Mouse (Mus musculus) heart, postnatal 14 days (tissue): ENCODE results near the gene Cenpp. TPM values are rescaled to one million over a fixed set of nuclear protein-coding genes. Genes with fewer than 3 reads are reported as not detected.

Source experiments
- DNase-seq, 2 experiments: peaks; one replicate each; pipeline ENCODE4 v3.0.0; 2021 to 2022
- intact Hi-C: fragments of 180-260 bp; cut with DNase I; formaldehyde crosslinking; loops from one replicate; pipeline ENCODE4 v1.15.1; 2025
- total RNA-seq, 2 experiments: library from RNA; stranded (reverse); gene quantifications; 2 replicates each; pipeline ENCODE4 v1.2.3; 2021

The Cenpp gene
- total RNA-seq, 2 experiments from 2014 or later, result 2.5 to 3.2 TPM

DNA sequence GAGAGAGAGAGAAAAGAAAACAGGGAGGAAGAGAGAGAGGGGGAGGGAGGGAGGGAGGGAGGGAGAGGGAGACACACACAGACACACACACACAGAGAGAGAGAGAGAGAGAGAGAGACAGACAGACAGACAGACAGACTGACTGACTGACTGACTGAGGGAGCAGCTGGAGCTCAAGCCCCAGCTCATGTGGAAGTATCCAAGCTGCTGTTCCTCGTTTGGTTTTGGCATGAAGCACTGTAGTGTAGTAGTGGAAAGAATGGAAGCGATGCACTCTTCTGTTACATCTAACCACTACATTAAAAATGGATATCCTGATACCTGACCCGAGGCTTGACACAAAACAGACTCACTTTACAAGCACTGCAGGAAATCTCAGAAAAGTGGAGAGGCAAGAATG lies 106.9 kb downstream of the Cenpp start:
- intact Hi-C loops, result loop anchor here (5.0 kb wide), 2 partner anchors 37 to 88 kb away; partner anchors contain the start of gene Omd
- DNase-seq, result peak; percentile 21 to 26

DNA sequence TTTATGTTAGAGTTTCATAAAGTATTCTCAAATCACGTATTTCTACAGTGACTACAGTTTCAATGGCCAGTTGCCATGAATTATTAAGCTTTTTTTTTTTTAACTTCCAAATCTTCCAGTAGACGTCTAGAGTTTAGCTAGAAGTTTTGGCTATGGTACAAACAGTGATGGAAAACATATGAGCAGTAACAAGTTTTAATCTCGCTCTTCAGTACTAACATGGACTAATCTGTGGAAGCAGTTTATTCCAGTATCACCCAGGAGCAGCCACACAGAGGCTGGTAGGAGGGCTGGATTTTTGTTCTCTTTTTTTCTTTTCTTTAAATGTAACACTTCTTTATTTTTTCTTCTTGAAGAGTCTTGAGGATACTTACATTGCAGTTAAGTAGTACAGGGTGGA lies 108.3 kb downstream of the Cenpp start, which contains the start of gene Aspn:
Gene Aspn (plus strand): TSS at position 165 of the 400 bp plus-strand sequence.
- no peak for DNase-seq
- intact Hi-C loops, result loop anchor here (5.0 kb wide), 1 partner anchor 37 kb away; no protein-coding TSS in a partner anchor

DNA sequence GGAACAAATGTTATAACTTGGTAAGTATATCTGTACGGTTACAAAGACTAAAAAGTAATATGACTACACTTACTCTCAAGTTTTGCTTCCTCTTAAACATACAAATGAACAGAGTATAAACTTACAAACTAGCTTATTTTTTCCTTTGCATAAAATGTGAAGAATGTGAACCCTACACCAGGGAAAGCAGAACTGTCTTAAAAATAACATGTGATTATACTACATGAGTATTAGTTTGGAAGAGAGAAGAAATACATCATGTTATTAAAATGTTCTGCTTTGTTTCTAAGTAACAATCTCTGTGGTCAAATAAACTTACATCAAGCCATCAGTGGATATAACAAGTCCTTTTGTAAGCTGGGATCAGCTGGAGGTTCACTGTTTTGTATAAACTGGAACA lies 113.9 kb downstream of the Cenpp start:
- DNase-seq, result no peak
- intact Hi-C loops, result no loop called here

DNA sequence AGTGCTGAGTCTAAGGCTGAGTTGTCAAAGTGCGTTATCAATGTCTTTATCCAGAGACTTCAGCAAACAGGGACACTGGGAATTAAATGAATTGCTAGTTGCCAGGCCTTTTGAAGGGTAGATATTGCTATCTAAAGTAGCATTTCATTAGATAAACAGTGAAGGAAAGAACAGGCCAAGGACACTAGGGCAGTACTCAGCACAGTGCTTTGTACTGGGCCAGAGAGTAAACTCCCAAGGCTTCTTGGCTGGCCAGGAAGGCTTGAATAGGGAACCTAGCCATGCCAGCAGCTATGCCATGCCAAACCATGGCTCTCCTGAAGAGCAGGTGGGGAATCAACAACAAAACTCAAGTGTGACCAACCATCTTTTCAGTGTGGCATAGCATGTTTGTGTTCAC lies 115.6 kb downstream of the Cenpp start:
- DNase-seq, result no peak
- intact Hi-C loops, result no loop called here

DNA sequence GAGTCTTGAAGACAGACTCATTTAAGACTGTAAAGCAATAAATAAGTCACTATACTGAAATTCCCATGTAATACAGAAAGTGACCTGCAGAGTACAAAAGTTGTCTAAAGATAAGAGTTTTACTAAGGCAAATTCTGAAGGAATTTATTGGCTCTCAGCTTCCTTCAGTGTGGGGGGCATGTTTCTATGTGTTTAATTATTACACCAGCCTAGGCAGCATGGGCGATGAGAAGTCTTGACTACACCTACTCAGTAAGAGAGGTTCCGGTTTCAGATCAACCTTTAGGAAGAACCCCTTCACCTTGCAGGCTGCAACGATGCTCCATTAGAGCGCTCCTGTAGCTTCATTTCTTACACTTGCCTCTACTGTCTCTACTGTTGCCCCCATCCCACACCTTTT lies 121.9 kb downstream of the Cenpp start:
- intact Hi-C loops, result no loop called here
- no peak for DNase-seq

DNA sequence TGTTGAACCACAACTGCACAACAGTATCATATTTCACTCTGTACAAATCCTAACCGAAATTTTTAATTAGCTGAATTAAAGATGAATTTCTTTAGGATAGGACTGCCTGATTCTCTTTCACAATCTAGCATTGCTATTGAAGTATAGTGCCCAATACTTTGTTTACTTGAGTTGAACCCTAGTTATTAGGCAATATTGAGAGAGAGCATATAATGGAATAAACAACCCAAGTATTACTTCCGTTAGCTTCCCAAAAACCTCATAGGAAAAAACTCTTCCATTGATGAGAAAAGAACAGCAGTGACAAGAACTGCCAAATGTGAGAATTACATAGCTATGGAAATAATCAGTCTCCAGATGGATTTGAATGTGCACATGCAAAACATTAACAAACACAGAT lies 126.3 kb downstream of the Cenpp start:
- no peak for DNase-seq
- intact Hi-C loops, result no loop called here

DNA sequence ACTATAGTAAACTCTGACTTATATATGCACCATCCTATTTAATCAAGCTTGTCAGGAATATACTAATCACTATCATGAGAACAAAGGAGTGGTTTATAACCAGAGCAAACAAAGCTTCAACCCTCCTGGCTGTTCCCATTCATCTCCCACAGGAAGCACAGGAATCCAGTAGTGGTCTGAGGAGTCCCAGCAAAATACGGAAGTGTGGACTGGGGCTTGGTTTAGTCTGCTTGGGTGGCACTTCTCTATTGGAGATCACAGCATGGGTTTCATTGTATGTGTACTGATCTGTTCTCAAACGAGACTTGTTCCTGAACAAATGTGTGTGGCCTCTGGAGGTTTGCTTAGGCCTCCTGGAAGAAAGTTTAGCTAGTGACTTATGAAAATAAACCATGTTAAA lies 133.8 kb downstream of the Cenpp start:
- no peak for DNase-seq
- intact Hi-C loops, result no loop called here

DNA sequence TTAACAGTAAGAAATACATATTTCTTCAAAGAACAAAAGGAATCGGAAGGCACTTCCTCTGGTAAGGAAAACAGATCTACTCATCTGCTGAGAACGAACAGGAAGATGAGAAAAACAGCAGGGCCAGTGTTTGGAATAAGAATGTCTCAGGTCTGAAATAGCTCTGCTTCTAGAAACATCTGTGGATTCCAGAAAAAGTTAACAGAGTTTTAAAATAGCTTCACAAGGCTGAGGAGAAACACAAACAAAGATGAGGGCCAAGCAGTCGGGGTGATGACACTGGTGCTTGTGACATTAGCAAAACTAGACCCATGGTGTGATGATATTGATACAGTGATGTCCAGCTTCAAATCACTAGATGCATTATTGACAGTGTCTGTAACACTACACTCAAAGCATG lies 145.4 kb downstream of the Cenpp start:
- intact Hi-C loops, result loop anchor here (5.0 kb wide), 1 partner anchor 35 kb away; the partner anchor contains the start of gene Aspn

DNA sequence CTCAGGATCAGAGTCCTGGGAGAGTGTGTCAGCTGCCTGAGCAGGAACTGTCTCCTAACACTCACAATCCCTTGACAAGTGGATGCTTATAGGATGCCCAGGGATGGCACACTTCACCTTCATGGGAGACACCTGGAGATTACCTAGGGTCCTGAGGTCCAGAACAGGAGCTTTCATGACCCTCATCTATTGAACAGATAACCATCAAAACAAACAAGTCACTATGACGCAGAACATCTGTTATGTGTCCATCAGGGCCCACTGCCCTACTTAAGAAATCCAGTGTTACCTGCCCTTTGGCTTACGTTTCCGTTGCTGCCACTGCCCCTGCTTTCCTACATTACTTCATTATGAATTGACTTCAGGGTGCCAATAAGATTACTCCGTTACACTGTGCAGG lies 146.8 kb downstream of the Cenpp start:
- DNase-seq, result peak in 1 of 2 experiments; percentile 10
- intact Hi-C loops, result loop anchor here (5.0 kb wide), 1 partner anchor 37 kb away; the partner anchor contains the start of gene Aspn

More for the DNA sequence above, 145.4 kb downstream of the Cenpp start:
- no peak for DNase-seq

DNA sequence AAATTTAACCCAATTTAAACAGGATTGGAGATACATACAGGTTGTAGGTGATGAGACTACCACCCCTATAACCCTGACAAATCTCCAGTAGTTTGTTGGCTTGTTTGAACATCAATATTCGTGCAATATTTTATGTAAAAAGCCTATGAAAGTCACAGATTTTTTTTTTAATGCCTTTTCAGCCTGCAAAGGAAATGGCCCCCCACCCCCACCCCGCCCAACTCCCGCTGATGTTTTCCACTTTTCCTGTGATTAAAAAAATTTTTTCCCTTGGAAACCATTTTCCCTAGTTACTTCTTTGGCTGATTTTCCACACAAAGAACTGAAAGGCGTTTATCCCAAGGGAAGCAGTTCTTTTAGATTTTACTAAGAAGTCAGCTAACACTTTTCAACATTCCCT lies 148.1 kb downstream of the Cenpp start, which contains the start of gene Ecm2:
Gene Ecm2 (plus strand): TSS at position 301 of the 400 bp plus-strand sequence.
- intact Hi-C loops, result no loop called here
- no peak for DNase-seq

DNA sequence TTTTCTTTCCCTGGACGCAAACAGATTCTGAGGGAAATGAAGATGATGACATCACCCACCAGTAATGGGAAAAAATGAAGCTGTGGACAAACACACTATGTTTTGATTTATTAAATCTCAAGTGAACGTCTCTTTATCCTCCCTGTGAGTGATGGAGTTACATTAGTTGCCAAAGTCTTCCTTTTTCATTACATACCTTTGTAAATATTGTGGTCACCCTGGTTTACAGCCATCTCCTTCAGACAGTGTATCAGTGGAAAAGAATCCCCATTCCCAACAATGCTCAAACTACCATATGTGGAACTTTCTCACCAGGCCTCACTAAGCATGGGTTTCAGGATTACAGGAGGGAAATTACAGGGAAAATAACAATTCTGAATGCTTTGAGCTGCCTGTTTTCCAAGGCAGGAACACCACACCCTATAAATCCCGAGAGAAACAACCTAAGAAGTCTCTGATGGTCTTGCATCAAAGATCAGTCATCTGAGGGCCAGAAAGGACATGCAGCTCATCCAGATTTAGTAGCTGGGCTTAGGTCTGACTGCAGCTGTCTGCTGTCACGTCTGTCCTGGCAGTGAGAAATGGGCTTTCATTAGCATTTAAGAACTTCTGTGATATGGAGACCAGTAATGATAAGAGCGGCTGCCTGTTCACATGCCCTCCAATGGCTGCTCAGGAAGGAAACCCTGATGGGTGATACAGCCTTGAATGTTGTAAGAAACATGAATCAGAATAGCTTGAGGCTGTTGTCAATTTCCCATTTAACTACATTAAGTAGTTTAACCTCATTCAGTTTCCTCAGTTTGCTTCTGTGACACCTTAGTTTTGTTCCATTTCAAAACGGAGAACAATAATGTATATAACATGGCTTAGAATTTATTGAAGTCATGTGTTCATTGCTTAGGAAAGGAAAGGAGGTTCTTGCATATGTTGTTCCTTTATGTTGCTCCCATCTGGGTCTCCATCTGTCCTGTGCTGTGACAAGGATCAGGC lies 159.9 kb downstream of the Cenpp start, which contains the start of gene Tes3-ps:
Gene Tes3-ps (plus strand): TSS at position 943 of the 993 bp plus-strand sequence.
- intact Hi-C loops, result no loop called here
- DNase-seq, result peak in 1 of 2 experiments; percentile 25

DNA sequence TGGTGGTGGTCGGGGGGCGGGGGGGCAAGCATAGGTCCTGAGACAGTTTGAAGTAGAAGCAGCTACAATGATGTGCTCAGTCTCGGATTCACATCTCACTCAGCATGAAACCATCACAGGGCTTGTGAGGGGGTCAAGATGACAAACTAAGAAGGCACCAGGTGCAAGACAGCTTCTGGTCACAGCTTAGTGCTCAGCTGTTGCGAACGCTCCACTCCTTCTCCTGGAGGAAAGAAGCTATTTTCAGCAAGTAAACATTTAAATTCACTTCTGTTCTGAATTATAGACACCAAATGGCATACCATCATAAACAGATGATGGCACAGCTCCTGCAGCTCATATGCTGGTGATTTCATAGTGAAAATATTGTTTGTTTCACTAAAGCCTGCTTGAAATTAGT lies 167.2 kb downstream of the Cenpp start:
- no peak for DNase-seq
- intact Hi-C loops, result no loop called here

DNA sequence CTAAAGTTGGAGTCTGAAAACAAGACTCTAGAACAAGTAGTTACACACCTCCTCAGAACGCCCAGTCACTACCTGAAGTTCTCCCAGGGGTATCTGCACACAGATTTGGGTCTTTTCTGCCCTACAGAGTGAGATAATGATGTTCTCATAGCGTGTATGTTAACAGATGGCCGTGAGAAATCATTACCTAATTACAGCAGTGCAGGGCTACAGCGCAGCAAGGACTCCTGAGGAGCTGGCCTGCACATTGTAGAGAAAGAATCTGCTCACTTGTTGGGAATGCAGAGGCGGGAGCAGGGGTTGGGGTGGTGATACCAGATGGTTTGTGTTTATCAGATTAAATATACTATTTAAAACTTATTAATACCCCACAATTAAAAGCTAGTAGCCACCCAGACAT lies 172.0 kb downstream of the Cenpp start:
- peak in 1 of 2 experiments; percentile 36 for DNase-seq
- intact Hi-C loops, result no loop called here

DNA sequence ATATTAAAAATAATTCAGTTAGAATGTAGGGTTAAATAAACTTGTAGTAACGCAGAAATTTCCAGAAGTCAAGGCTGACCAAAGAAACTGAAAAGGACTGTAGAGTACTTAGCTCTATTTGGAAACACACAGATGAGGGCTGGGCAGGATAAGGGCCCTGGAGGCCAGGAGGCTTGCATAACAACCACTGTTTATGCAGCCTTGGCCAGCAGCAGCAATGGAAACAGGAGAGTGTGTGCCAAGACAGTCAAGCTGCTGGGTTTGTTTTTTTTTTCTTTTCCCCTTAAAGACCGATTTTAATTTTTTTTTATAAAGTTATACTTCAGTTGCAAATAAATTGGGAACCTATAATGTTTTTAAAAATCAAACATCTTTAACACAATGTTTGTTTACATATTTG lies 172.5 kb downstream of the Cenpp start:
- intact Hi-C loops, result no loop called here
- peak; percentile 81 to 85 for DNase-seq

DNA sequence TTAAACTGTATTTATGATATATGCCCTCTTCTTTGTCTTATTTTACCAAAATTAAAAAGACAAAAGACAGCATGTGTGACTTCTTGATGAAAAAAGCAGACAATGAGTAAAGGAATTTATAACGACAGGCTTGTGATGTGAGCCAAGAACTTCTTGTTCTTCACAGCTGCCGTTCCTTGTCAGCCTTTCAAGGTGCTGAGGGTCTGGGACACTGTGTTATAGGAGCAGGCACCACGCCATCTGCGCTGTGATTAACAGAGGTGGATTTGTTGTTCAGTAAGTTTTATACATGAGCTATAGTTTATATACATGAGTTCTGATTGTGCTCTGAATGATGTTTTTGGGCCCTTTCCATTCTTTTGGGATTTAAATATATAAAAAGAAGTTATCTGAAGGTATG lies 173.2 kb downstream of the Cenpp start:
- peak; percentile 55 to 67 for DNase-seq

DNA sequence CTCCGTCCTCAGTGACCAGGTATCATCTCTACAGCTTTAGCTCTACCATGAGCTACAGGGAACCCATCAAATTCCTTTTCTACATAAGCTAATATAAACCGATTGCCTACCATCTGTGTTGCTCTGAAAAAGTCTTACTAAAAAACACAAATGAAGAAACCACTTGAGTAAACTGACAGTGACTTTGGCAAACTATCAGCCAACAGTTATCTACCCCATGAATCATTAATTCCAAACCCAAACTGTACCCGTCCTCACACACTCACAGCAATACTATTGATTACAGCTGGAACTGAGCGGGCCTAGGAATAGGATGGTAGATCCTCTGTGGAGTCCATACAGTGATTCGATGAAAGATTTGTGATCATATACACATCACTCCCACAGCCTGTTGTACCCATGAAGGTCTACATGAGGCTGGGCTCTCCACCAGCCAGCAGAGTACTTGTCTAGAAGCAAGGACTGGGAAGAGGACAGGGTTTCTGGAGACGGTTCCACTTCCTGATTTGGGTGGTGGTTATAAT lies 173.7 kb downstream of the Cenpp start:
- DNase-seq, result no peak
- intact Hi-C loops, result no loop called here

More for the DNA sequence above, 173.2 kb downstream of the Cenpp start:
- intact Hi-C loops, result no loop called here

DNA sequence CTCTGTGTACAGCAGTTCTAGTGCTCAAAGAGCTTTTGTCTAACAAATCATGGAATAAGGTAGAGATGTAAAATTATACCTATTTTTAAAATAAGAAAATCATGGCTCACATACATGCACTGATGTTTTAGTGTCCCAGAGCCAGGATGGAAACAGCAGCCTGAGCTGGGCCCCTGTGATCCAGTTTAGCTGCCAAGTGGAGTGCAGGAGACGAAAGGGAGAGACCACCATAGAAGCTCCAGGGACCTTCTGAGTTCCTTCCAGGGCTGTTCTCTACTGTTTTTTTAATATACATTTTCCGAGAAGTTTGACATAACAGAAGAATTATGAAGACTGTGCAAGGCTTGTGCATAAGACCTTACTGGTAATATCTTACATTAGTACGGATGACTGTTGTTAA lies 174.7 kb downstream of the Cenpp start:
- DNase-seq, result no peak
- intact Hi-C loops, result no loop called here

DNA sequence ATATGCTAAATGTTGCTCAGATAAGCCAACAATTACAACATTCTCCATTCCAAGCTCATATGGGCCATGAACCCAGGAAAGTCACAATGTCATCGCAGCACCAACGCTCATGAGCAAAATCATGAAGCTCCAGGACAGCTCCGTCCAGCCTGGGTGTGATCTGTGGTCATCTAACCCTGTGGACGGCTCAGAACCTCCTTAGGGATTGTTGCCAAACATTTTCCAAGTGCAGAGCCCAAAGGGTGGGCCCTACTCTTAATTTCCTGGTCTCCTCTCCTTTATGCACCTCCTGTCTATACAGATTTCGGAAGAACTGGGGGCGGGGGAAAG lies 179.9 kb downstream of the Cenpp start:
- DNase-seq, result no peak
- intact Hi-C loops, result no loop called here

DNA sequence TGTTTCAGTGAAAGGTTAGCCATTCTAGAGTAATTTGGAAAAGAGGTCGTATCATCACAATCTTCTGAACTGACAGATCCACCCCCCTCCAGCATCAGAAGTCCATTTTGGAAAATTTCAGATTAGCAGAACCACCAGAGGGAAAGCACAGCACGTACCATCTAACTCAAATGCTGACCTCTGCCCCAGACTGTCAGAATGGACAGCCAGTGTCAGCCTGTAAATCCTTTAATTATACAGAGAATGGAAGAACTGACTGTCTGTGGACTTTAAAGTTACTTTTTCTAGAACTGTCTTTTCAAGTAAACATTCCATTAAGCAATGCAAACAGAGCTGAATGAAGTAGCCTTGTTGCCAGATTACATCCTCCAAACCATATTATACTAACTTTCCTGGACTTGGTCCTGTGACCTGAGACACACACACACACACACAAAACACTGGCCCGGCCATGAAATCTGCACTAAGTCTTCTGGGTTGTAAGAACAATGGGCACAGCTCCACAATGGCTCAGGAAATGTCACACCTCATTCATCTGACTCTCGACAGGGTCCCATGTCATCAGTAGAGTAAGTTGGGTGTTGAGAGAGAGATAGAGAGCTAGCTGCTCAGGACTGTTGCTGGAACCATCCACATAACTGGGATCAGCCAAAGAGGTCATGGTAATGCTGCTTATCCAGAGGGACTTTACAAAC lies 180.5 kb downstream of the Cenpp start:
- DNase-seq, result no peak
- intact Hi-C loops, result no loop called here

DNA sequence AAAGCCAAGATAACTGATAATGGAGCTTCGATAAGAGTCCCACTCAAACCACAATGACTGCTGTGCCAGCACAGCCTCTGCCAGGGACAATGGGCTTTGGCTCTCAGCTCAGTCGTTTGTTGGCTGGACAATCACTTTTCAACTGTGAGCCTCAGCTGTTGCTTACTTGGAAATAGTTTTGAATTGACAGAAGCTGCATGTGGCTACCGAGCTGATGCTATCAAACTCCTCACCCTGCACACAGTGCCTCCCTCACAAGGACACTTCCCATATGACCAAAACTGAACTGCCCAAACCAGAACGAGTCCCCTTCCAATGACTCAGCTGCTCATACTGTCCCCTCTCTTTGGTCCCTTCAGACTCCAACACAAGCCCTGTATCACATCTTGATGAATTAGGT lies 181.8 kb downstream of the Cenpp start:
- peak; percentile 55 to 66 for DNase-seq
- intact Hi-C loops, result no loop called here

DNA sequence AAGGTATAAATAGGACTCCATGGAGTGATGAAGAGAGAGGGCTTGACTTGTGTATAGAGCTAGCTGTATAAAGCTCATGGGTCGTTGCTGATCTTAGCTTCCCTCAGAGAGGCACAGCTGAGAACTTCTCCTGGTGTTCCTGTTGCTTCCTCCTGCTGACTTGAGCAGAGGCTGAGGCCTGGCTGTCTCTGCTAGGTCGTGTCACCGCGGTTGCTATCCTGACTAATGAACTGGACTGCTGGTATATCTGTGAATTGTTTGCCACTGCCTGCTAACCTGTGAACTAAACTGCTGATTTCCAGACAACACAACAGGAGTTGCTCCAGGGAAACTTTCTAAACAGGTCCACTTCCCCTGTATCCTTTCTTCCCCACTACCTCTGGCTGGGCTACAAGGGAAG lies 182.3 kb downstream of the Cenpp start:
- DNase-seq, result no peak
- intact Hi-C loops, result no loop called here
